12 mouse cellular contexts compared by ENCODE assay signal in genomic region chr10:79880721-79881120, GRCm38 (mm10). TPM values are rescaled to one million over a fixed set of nuclear protein-coding genes. Genes with fewer than 3 reads are reported as not detected.
DNase-seq lines count a peak whose midpoint lies in the region; ATAC-seq and TF ChIP-seq lines count a peak whose summit lies in the region.
"Had no signal": no experiment of that assay in that cellular context is flagged by ENCODE, and none has a peak within 500 bp of the region (broad histone marks: within the 10 kb centered on the region; RNA-seq: fewer than 3 reads in every experiment).

No protein-coding gene starts in this region.

- no peaks in the 10 kb centered on the region for H3K36me3 ChIP-seq in lung, embryonic 14.5 days (ENCODE audit: insufficient read depth)
- H3K36me3 ChIP-seq in intestine, embryonic 15.5 days = no peaks in the 10 kb centered on the region
- H3K36me3 ChIP-seq in stomach, embryonic 15.5 days = no peaks in the 10 kb centered on the region
- H3K36me3 ChIP-seq in forebrain, embryonic 13.5 days (ENCODE audit: poor library complexity, severe bottlenecking) = no peaks in the 10 kb centered on the region
- H3K36me3 ChIP-seq: midbrain, embryonic 12.5 days; neural tube, embryonic 12.5 days had no signal

- no peak for TF ChIP-seq POLR2A in bone marrow, adult 2 months (IDR thresholded peaks at IDR 0.05; ENCODE audit: borderline replicate concordance, control insufficient read depth, low read depth, low read length)

- no peaks in the 10 kb centered on the region for H3K9me3 ChIP-seq in lung, embryonic 14.5 days (ENCODE audit: low read depth, low read length)
- no peaks in the 10 kb centered on the region for H3K9me3 ChIP-seq in intestine, embryonic 15.5 days
- H3K9me3 ChIP-seq in stomach, embryonic 15.5 days = no peaks in the 10 kb centered on the region
- H3K9me3 ChIP-seq in forebrain, embryonic 13.5 days (replicated peaks) = no peaks in the 10 kb centered on the region
- H3K9me3 ChIP-seq: midbrain, embryonic 12.5 days; neural tube, embryonic 12.5 days had no signal

- peak; percentile 40 for DNase-seq in lung, embryonic 14.5 days
- no peak for DNase-seq in lung, adult 18-20 months
- DNase-seq in T-cell, adult 2 months (ENCODE audit: low spot score) = no peak
- DNase-seq: adrenal gland, postnatal 25 days; cerebellum, adult 8-10 months; heart, postnatal 4 days had no signal

- WGBS in lung, embryonic 14.5 days = 18% methylated on average over 9 of the region's 9 CpGs
- 8% methylated on average over 9 of the region's 9 CpGs for WGBS in bone marrow, adult 2 months
- WGBS in intestine, embryonic 15.5 days = 16% methylated on average over 9 of the region's 9 CpGs
- 14% methylated on average over 9 of the region's 9 CpGs for WGBS in stomach, embryonic 15.5 days
- WGBS in forebrain, embryonic 13.5 days = 11% methylated on average over 9 of the region's 9 CpGs

- H3K4me2 ChIP-seq in lung, embryonic 14.5 days = peak overlapping the region; percentile 19; the same call in 1 of the 2 replicates
- H3K4me2 ChIP-seq in intestine, embryonic 15.5 days (replicated peaks) = peak overlapping the region; percentile 5; the same call in 1 of the 2 replicates
- H3K4me2 ChIP-seq in stomach, embryonic 15.5 days = peak overlapping the region; percentile 37
- no peak overlapping the region for H3K4me2 ChIP-seq in forebrain, embryonic 13.5 days
- H3K4me2 ChIP-seq: midbrain, embryonic 12.5 days; neural tube, embryonic 12.5 days had no signal

- H3K27me3 ChIP-seq in lung, embryonic 14.5 days (ENCODE audit: insufficient read depth, low read length) = 0 out of 2 replicates have a peak, but pooled peaks cover 7% of the 10 kb centered on the region
- no peaks in the 10 kb centered on the region; the same call in 1 of the 2 replicates for H3K27me3 ChIP-seq in intestine, embryonic 15.5 days (replicated peaks)
- H3K27me3 ChIP-seq in stomach, embryonic 15.5 days (replicated peaks) = no peaks in the 10 kb centered on the region
- peaks cover 42% of the 10 kb centered on the region for H3K27me3 ChIP-seq in forebrain, embryonic 13.5 days

- no peak overlapping the region for H3K9ac ChIP-seq in lung, embryonic 14.5 days
- no peak overlapping the region for H3K9ac ChIP-seq in intestine, embryonic 15.5 days
- H3K9ac ChIP-seq in stomach, embryonic 15.5 days = no peak overlapping the region
- H3K9ac ChIP-seq in forebrain, embryonic 13.5 days = no peak overlapping the region
- H3K9ac ChIP-seq: midbrain, embryonic 12.5 days; neural tube, embryonic 12.5 days had no signal

- H3K27ac ChIP-seq in lung, embryonic 14.5 days (ENCODE audit: low read depth) = no peak overlapping the region
- no peak overlapping the region for H3K27ac ChIP-seq in bone marrow, adult 2 months (ENCODE audit: control insufficient read depth, insufficient read depth, low read depth, low read length, poor library complexity)
- H3K27ac ChIP-seq in intestine, embryonic 15.5 days = no peak overlapping the region
- H3K27ac ChIP-seq in stomach, embryonic 15.5 days = no peak overlapping the region
- no peak overlapping the region for H3K27ac ChIP-seq in forebrain, embryonic 13.5 days
- H3K27ac ChIP-seq: midbrain, embryonic 12.5 days; neural tube, embryonic 12.5 days had no signal

- TF ChIP-seq CTCF in lung, embryonic 14.5 days (IDR thresholded peaks at IDR 0.05; ENCODE audit: low read depth) = no peak
- TF ChIP-seq CTCF in bone marrow, adult 2 months (IDR thresholded peaks at IDR 0.05; ENCODE audit: control insufficient read depth, insufficient read depth, low read length) = no peak

- 0 out of 2 replicates have a peak overlapping the region, but pooled peaks have one; percentile 2 for H3K4me3 ChIP-seq in lung, embryonic 14.5 days (ENCODE audit: low read depth, low read length)
- H3K4me3 ChIP-seq in bone marrow, adult 2 months (replicated peaks; ENCODE audit: control insufficient read depth, low read depth, low read length) = peak overlapping the region; percentile 61
- no peak overlapping the region for H3K4me3 ChIP-seq in intestine, embryonic 15.5 days (replicated peaks)
- no peak overlapping the region for H3K4me3 ChIP-seq in stomach, embryonic 15.5 days (replicated peaks)
- no peak overlapping the region for H3K4me3 ChIP-seq in forebrain, embryonic 13.5 days
- H3K4me3 ChIP-seq: midbrain, embryonic 12.5 days; neural tube, embryonic 12.5 days had no signal

- ATAC-seq in lung, embryonic 14.5 days (ENCODE audit: insufficient read depth) = no peak
- peak; percentile 18; the same call in 1 of the 2 replicates for ATAC-seq in intestine, embryonic 15.5 days
- no peak for ATAC-seq in stomach, embryonic 15.5 days (ENCODE audit: insufficient read depth, low FRiP score, low read depth)
- no peak for ATAC-seq in forebrain, embryonic 13.5 days

- peaks cover 8% of the 10 kb centered on the region; the same call in 1 of the 2 replicates for H3K4me1 ChIP-seq in lung, embryonic 14.5 days (ENCODE audit: insufficient read depth)
- peaks cover 13% of the 10 kb centered on the region; the same call in 1 of the 2 replicates for H3K4me1 ChIP-seq in bone marrow, adult 2 months (ENCODE audit: control insufficient read depth, insufficient read depth, low read length)
- H3K4me1 ChIP-seq in intestine, embryonic 15.5 days (replicated peaks) = peaks cover 37% of the 10 kb centered on the region
- H3K4me1 ChIP-seq in stomach, embryonic 15.5 days = peaks cover 36% of the 10 kb centered on the region
- peaks cover 7% of the 10 kb centered on the region for H3K4me1 ChIP-seq in forebrain, embryonic 13.5 days

RNA-seq across cellular contexts. Expression of gene Elane, which starts 5.3 kb away (rescaled TPM):
- polyA plus RNA-seq in lung, embryonic 14.5 days (2014; fragmentation: Nextera tagmentation; extraction: Ambion mirVana) = 0.18 and 0.26 TPM in 2 replicates
- polyA plus RNA-seq in bone marrow, adult 2 months (2011; ENCODE audit: insufficient read depth, insufficient read length, low replicate concordance, missing spikeins) = 102 and 162 TPM in 2 replicates
- polyA plus RNA-seq in intestine, embryonic 15.5 days (2015; fragmentation: Nextera tagmentation; extraction: Ambion mirVana) = 1.1 and 2.6 TPM in 2 replicates
- 3.8 and 11.1 TPM in 2 replicates for polyA plus RNA-seq in stomach, embryonic 15.5 days (2015; fragmentation: Nextera tagmentation; extraction: Ambion mirVana)
- 0.24 TPM in 1 of 2 replicates, not detected in the other for polyA plus RNA-seq in forebrain, embryonic 13.5 days (2015; fragmentation: Nextera tagmentation; extraction: Ambion mirVana)
- polyA plus RNA-seq: midbrain, embryonic 12.5 days had no signal

RNA-seq across cellular contexts. Expression of gene Plppr3, which starts 6.3 kb away (rescaled TPM):
- polyA plus RNA-seq in lung, embryonic 14.5 days (2014; fragmentation: Nextera tagmentation; extraction: Ambion mirVana) = 31.3 and 37.4 TPM in 2 replicates
- polyA plus RNA-seq in bone marrow, adult 2 months (2011; ENCODE audit: insufficient read depth, insufficient read length, low replicate concordance, missing spikeins) = 16.4 and 32.4 TPM in 2 replicates
- polyA plus RNA-seq in intestine, embryonic 15.5 days (2015; fragmentation: Nextera tagmentation; extraction: Ambion mirVana) = 31.3 and 32.7 TPM in 2 replicates
- polyA plus RNA-seq in stomach, embryonic 15.5 days (2015; fragmentation: Nextera tagmentation; extraction: Ambion mirVana) = 32.9 and 36.1 TPM in 2 replicates
- 290 and 308 TPM in 2 replicates for polyA plus RNA-seq in forebrain, embryonic 13.5 days (2015; fragmentation: Nextera tagmentation; extraction: Ambion mirVana)

RNA-seq across cellular contexts. Expression of gene Prtn3, which starts 6.4 kb away (rescaled TPM):
- polyA plus RNA-seq in lung, embryonic 14.5 days (2014; fragmentation: Nextera tagmentation; extraction: Ambion mirVana) = 3.5 and 3.7 TPM in 2 replicates
- 143 and 259 TPM in 2 replicates for polyA plus RNA-seq in bone marrow, adult 2 months (2011; ENCODE audit: insufficient read depth, insufficient read length, low replicate concordance, missing spikeins)
- polyA plus RNA-seq in intestine, embryonic 15.5 days (2015; fragmentation: Nextera tagmentation; extraction: Ambion mirVana) = 3.7 and 3.9 TPM in 2 replicates
- 5.2 and 10.6 TPM in 2 replicates for polyA plus RNA-seq in stomach, embryonic 15.5 days (2015; fragmentation: Nextera tagmentation; extraction: Ambion mirVana)
- 12.8 and 15.9 TPM in 2 replicates for polyA plus RNA-seq in forebrain, embryonic 13.5 days (2015; fragmentation: Nextera tagmentation; extraction: Ambion mirVana)

RNA-seq across cellular contexts. Expression of gene Cfd, which starts 9.9 kb away (rescaled TPM):
- polyA plus RNA-seq in lung, embryonic 14.5 days (2014; fragmentation: Nextera tagmentation; extraction: Ambion mirVana) = not detected in 2 replicates
- polyA plus RNA-seq in bone marrow, adult 2 months (2011; ENCODE audit: insufficient read depth, insufficient read length, low replicate concordance, missing spikeins) = 20.0 TPM in 1 of 2 replicates, not detected in the other
- not detected in 2 replicates for polyA plus RNA-seq in intestine, embryonic 15.5 days (2015; fragmentation: Nextera tagmentation; extraction: Ambion mirVana)
- polyA plus RNA-seq in stomach, embryonic 15.5 days (2015; fragmentation: Nextera tagmentation; extraction: Ambion mirVana) = not detected in 2 replicates
- polyA plus RNA-seq in forebrain, embryonic 13.5 days (2015; fragmentation: Nextera tagmentation; extraction: Ambion mirVana) = not detected in 2 replicates
- polyA plus RNA-seq: midbrain, embryonic 12.5 days; neural tube, embryonic 12.5 days had no signal

RNA-seq across cellular contexts. Expression of gene Ptbp1, which starts 26.5 kb away (rescaled TPM):
- polyA plus RNA-seq in lung, embryonic 14.5 days (2014; fragmentation: Nextera tagmentation; extraction: Ambion mirVana) = 355 and 366 TPM in 2 replicates
- polyA plus RNA-seq in bone marrow, adult 2 months (2011; ENCODE audit: insufficient read depth, insufficient read length, low replicate concordance, missing spikeins) = 113 and 188 TPM in 2 replicates
- polyA plus RNA-seq in intestine, embryonic 15.5 days (2015; fragmentation: Nextera tagmentation; extraction: Ambion mirVana) = 307 and 314 TPM in 2 replicates
- polyA plus RNA-seq in stomach, embryonic 15.5 days (2015; fragmentation: Nextera tagmentation; extraction: Ambion mirVana) = 295 and 299 TPM in 2 replicates
- polyA plus RNA-seq in forebrain, embryonic 13.5 days (2015; fragmentation: Nextera tagmentation; extraction: Ambion mirVana) = 148 and 171 TPM in 2 replicates

Comparison
In these comparisons a context has a peak if more than half of its experiments do, and no peak if none do; other contexts are left out.
1. H3K4me3 ChIP-seq: peak in lung, embryonic 14.5 days (single experiment) and bone marrow, adult 2 months (single experiment); none in intestine, embryonic 15.5 days (single experiment), stomach, embryonic 15.5 days (single experiment) and forebrain, embryonic 13.5 days (single experiment).